Mouse (Mus musculus): ENCODE data around the gene Plxnc1. TPM values are rescaled to one million over a fixed set of nuclear protein-coding genes. Genes with fewer than 3 reads are reported as not detected.
A peak's percentile ranks its signal among the peaks of the same experiment; 100 is the strongest.

Gene Plxnc1
- polyA plus RNA-seq, 1 experiment = 31.1 TPM

GRCm38 (mm10) chr10:94905689-94906473 is 38.8 kb downstream of the Plxnc1 start:
- TF ChIP-seq CTCF (IDR thresholded peaks at IDR 0.05; ENCODE audit: borderline replicate concordance, extremely low read depth, insufficient read depth, insufficient read length) = no peak; the same call in 1 of the 2 replicates
- no peak for TF ChIP-seq POLR2A (IDR thresholded peaks at IDR 0.05; ENCODE audit: borderline replicate concordance, extremely low read depth, insufficient read depth, insufficient read length, poor library complexity, severe bottlenecking)
- peak; percentile 98 for DNase-seq (ENCODE audit: low read depth)

GRCm38 (mm10) chr10:94905219-94905618 is 39.4 kb downstream of the Plxnc1 start:
- TF ChIP-seq POLR2A (IDR thresholded peaks at IDR 0.05; ENCODE audit: borderline replicate concordance, extremely low read depth, insufficient read depth, insufficient read length, poor library complexity, severe bottlenecking) (no peak), CTCF (IDR thresholded peaks at IDR 0.05; ENCODE audit: borderline replicate concordance, extremely low read depth, insufficient read depth, insufficient read length) (no peak)
- DNase-seq (ENCODE audit: low read depth) = peak; percentile 87

DNA sequence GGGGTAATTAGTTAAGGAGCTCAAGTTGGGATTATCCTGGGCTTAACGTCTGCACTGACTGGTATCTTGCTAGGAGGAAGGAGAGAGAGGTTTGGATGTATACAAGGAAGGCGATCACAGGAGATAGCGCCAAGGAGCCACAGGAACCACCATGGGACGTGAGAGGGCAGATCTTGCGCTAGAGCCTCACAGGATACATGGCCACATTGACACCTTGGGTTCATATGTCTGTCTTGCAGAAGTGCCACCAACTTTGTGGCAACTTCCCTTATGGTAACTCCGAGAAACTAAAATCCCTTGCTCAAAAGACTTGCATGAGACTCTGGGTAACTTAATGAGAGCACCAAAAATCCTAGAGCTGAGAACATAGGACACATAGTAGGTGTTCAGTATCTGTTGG is 47.7 kb downstream of the Plxnc1 start:
- no peak for DNase-seq (ENCODE audit: low read depth)
- no peak for TF ChIP-seq POLR2A (IDR thresholded peaks at IDR 0.05; ENCODE audit: borderline replicate concordance, extremely low read depth, insufficient read depth, insufficient read length, poor library complexity, severe bottlenecking)
- TF ChIP-seq CTCF (IDR thresholded peaks at IDR 0.05; ENCODE audit: borderline replicate concordance, extremely low read depth, insufficient read depth, insufficient read length) = no peak

DNA sequence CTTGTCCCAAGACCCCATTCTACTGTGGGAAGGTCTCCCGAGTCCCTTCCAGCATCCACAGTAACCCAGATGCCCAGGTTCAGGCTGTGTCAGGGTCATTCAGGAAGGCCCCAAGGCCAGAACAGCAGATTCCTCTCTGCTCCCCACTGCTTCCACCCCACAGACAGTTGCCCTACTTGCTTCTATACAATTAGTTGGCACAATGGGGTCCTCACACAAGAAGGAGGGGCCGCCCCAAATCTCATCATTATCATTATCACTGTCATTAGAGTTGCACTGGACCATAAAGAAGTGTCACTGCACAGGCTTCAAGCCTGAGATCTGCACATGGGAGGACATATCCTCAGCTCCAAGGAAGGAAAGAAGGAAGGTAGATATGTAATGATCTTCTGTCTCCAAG is 48.3 kb downstream of the Plxnc1 start:
- no peak for DNase-seq (ENCODE audit: low read depth)
- no peak for TF ChIP-seq POLR2A (IDR thresholded peaks at IDR 0.05; ENCODE audit: borderline replicate concordance, extremely low read depth, insufficient read depth, insufficient read length, poor library complexity, severe bottlenecking)
- no peak for TF ChIP-seq CTCF (IDR thresholded peaks at IDR 0.05; ENCODE audit: borderline replicate concordance, extremely low read depth, insufficient read depth, insufficient read length)

GRCm38 (mm10) chr10:94895876-94896275 is 48.8 kb downstream of the Plxnc1 start:
- TF ChIP-seq POLR2A (IDR thresholded peaks at IDR 0.05; ENCODE audit: borderline replicate concordance, extremely low read depth, insufficient read depth, insufficient read length, poor library complexity, severe bottlenecking) = no peak
- no peak for TF ChIP-seq CTCF (IDR thresholded peaks at IDR 0.05; ENCODE audit: borderline replicate concordance, extremely low read depth, insufficient read depth, insufficient read length)
- DNase-seq (ENCODE audit: low read depth) = no peak

- TF ChIP-seq POLR2A (IDR thresholded peaks at IDR 0.05; ENCODE audit: borderline replicate concordance, extremely low read depth, insufficient read depth, insufficient read length, poor library complexity, severe bottlenecking) = no peak
- no peak for TF ChIP-seq CTCF (IDR thresholded peaks at IDR 0.05; ENCODE audit: borderline replicate concordance, extremely low read depth, insufficient read depth, insufficient read length)
- DNase-seq (ENCODE audit: low read depth) = no peak
These were observed 54.9 kb downstream of the Plxnc1 start for GRCm38 (mm10) chr10:94889735-94890134.

GRCm38 (mm10) chr10:94883216-94883615 is 61.4 kb downstream of the Plxnc1 start:
- no peak for TF ChIP-seq POLR2A (IDR thresholded peaks at IDR 0.05; ENCODE audit: borderline replicate concordance, extremely low read depth, insufficient read depth, insufficient read length, poor library complexity, severe bottlenecking)
- no peak for TF ChIP-seq CTCF (IDR thresholded peaks at IDR 0.05; ENCODE audit: borderline replicate concordance, extremely low read depth, insufficient read depth, insufficient read length)
- no peak for DNase-seq (ENCODE audit: low read depth)

DNA sequence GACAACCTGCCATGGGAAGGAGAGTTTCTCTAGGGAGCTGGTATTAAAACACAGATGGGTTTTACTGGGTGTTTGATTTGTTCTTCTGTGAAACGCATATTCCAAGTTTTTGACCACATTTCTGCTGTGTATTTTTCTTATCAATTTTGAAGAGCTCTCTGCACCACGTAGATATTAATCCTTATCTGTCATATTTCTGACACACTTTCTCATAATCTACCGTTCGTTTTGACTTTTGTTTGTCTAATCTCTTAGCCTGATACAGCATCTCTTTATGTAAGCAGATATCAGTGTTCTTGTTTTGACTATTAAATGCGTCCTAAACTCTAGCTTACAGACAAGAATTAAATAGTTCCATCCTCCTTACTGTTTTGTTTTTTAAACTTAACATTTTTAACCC is 73.1 kb downstream of the Plxnc1 start:
- TF ChIP-seq CTCF (IDR thresholded peaks at IDR 0.05; ENCODE audit: borderline replicate concordance, extremely low read depth, insufficient read depth, insufficient read length) (no peak), POLR2A (IDR thresholded peaks at IDR 0.05; ENCODE audit: borderline replicate concordance, extremely low read depth, insufficient read depth, insufficient read length, poor library complexity, severe bottlenecking) (no peak)
- DNase-seq (ENCODE audit: low read depth) = no peak

- no peak for DNase-seq (ENCODE audit: low read depth)
- TF ChIP-seq POLR2A (IDR thresholded peaks at IDR 0.05; ENCODE audit: borderline replicate concordance, extremely low read depth, insufficient read depth, insufficient read length, poor library complexity, severe bottlenecking) (no peak), CTCF (IDR thresholded peaks at IDR 0.05; ENCODE audit: borderline replicate concordance, extremely low read depth, insufficient read depth, insufficient read length) (no peak)
These were observed 73.5 kb downstream of the Plxnc1 start for GRCm38 (mm10) chr10:94871102-94871501.

DNA sequence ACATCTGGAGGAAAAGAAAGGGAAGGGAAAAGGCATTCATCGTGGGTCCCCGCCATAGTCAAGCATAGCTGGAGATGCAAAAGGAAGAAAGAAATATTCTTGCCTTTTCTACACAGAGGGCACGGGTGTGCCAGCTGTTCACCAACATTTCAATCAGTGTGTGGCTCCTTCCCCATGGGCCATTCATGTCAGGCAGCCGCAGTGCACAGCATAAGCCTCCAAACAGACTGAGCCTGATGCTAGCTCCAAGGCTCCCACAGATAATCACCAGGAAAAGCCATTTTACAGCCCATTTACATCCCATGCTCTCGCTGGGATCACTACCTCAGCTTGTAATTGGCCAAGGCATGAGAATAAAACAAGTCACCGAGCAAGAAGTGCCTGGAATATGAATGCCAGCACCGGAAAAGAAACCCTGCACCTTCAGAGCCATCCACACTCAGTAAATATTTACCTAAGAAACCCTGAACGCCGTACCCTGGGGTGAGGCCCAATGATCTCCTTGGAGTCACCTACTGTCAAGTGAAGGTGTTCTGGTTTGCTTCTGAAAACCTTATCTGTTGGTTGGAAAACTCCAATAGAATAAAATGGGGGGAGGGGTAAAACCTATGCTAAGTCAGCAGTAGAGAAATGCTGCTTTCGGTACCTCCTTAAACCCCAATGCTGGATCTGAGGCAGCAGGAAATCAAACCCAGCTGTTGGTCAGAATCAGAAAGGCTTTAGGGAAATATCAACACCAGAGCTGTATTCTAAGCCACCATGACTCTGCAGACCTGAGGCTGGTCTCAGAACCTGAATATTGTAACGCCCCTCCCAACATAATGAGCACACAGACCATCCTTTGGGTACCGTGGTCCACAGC is 77.4 kb downstream of the Plxnc1 start:
- DNase-seq (ENCODE audit: low read depth) = no peak
- TF ChIP-seq POLR2A (IDR thresholded peaks at IDR 0.05; ENCODE audit: borderline replicate concordance, extremely low read depth, insufficient read depth, insufficient read length, poor library complexity, severe bottlenecking) (no peak), CTCF (IDR thresholded peaks at IDR 0.05; ENCODE audit: borderline replicate concordance, extremely low read depth, insufficient read depth, insufficient read length) (no peak)

- TF ChIP-seq CTCF (IDR thresholded peaks at IDR 0.05; ENCODE audit: borderline replicate concordance, extremely low read depth, insufficient read depth, insufficient read length) (no peak), POLR2A (IDR thresholded peaks at IDR 0.05; ENCODE audit: borderline replicate concordance, extremely low read depth, insufficient read depth, insufficient read length, poor library complexity, severe bottlenecking) (no peak)
- DNase-seq (ENCODE audit: low read depth) = peak; percentile 68
These were observed 79.4 kb downstream of the Plxnc1 start for GRCm38 (mm10) chr10:94865206-94865605.
